Mouse (Mus musculus) heart, postnatal 25 days (tissue): Measurements from ENCODE around the gene Senp8. TPM values are rescaled to one million over a fixed set of nuclear protein-coding genes. Genes with fewer than 3 reads are reported as not detected.
A peak's percentile ranks its signal among the peaks of the same experiment; 100 is the strongest.
"Not testable (repeated sequence)": the region's sequence is repeated elsewhere in the genome, so short reads cannot be mapped to it uniquely, and the experiment has no call there.

Experiments
- DNase-seq: peaks from one replicate; pipeline ENCODE4 v3.0.0; 2022; ENCODE audit warnings: low spot score
- intact Hi-C: fragments of 180-260 bp; cut with DNase I; formaldehyde crosslinking; loops from one replicate; pipeline ENCODE4 v1.15.1; 2025
- total RNA-seq, 2 experiments: library from RNA; stranded (reverse); gene quantifications; 2 replicates each; pipeline ENCODE4 v1.2.3; 2021

The Senp8 gene
- total RNA-seq: 1 to 10 TPM; 7.3 to 8.0 TPM

DNA sequence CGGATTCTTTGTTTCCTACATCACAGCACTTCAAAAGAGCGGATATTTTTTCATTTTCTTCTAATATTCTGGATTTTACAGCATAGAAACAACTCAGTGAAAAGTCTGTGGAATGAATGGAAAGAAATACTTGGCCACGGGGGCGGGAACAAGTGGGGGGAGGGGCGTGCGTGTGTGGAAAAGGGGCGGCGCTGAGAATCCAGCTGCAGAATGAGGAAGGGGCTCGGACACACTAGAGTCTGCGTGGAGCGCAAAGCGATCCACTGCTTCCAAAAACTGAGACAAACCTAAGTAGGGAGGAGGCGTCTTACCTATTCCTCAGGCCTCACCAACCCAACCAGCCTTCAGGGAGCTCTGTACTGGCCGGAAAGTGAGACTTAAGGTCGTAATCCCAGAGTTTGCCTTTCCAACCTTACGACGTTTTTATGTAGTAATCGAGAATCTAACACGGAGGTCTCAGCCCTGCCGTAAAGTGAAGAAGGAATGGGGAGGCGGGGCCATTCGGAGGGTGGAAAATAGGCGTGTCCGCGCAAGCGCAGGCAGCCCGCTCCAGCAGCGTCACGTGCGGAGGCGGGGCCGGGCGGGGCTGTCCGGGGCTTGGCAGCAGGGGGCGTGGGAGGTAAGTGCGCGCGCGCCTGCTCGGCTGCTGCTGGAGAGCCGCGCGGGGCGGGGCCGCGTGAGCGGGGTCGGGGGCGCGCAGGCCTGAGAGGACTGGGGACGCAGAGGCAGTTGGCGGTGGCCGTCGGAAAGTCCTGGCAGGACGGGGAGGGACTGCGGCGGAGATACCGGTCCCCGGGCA is at the start of gene Senp8, which contains the start of gene Myo9a:
Gene Senp8 (minus strand): TSS at position 444 of the 799 bp plus-strand sequence.
Gene Myo9a (plus strand): TSS at position 630 of the 799 bp plus-strand sequence.
- intact Hi-C loops: loop anchor here (5.0 kb wide), 1 partner anchor 93 kb away; the partner anchor contains the start of gene Pkm

DNA sequence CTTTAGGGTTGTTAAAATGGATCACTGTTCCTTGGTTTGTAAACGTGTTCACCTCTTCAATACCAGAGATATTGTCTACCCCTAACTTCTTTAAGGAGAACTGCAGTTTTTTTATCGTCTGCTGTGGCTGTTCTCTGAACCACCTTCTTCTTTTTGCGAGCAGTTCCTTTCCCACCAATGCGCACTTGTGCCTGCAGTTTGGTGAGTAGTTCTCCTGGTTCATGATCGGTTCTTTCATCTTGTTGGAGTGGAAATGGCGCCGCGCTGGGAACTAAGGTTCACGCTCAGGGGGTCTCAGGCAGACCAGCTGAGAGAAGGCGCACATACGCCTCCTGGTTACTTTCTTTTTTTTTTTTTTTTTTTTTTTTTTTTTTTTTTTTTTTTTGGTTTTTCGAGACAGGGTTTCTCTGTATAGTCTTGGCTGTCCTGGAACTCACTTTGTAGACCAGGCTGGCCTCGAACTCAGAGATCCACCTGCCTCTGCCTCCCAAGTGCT is 16.5 kb upstream of the Senp8 start:
- DNase-seq, intact Hi-C loops: not testable (repeated sequence)

More for the DNA sequence above, at the start of gene Senp8, which contains the start of gene Myo9a:
- peak; percentile 99 for DNase-seq

DNA sequence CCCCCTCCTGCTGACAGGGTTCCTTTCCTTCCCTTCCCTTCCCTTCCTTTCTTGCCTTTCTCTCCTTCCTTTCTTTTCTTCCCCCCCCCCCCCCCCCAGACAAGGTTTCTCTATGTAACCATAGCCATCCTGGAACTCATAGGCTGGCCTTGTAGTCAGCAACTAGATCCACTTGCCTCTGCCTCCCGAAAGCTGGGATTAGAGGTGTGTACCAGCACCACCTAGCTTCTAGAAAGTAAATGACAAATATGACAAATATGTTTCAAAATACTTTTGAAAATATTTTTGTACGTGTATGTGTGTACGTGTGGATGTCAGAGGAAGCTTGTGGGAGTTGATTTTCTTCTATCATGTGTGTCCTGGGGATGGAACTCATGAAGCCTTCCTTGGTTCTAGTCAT is 10.0 kb upstream of the Senp8 start:
- intact Hi-C loops: loop anchor here (5.0 kb wide), 1 partner anchor 38 kb away; no protein-coding TSS in a partner anchor

DNA sequence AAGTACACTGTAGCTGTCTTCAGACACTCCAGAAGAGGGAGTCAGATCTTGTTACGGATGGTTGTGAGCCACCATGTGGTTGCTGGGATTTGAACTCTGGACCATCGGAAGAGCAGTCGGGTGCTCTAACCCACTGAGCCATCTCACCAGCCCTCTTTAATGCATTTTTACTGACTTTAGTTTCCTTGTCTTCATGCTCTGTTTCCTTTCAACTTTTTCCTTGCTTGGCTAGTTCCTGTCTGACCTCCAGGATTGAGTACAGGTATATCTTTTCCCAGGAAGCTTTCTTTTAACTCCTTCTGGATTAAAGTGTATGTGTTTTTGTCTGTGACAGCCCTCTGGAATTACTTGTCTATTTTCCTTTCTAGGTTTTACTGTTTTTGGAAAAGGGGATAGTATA is 6.5 kb upstream of the Senp8 start:
- intact Hi-C loops, DNase-seq: not testable (repeated sequence)

More for the DNA sequence above, 10.0 kb upstream of the Senp8 start:
- DNase-seq: no peak

DNA sequence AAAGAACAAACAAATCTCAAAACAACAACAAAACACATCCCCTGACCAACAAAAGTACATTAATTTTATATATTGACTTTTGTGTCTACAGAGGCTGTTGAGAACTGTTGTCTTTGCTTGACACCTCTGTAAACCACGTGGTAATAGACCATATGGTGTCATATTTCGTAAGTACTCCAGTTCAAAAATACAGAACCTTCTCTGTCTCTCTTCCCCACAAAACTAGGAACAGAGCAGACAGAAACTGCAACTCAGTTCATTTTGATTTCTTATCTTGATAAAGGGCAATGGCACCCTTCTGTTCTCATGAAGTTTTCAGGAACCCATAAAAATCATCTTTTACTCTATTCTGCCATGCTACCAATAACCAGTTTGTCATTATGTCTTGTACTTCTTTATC is 4.7 kb upstream of the Senp8 start:
- intact Hi-C loops: no loop called here
- no peak for DNase-seq

DNA sequence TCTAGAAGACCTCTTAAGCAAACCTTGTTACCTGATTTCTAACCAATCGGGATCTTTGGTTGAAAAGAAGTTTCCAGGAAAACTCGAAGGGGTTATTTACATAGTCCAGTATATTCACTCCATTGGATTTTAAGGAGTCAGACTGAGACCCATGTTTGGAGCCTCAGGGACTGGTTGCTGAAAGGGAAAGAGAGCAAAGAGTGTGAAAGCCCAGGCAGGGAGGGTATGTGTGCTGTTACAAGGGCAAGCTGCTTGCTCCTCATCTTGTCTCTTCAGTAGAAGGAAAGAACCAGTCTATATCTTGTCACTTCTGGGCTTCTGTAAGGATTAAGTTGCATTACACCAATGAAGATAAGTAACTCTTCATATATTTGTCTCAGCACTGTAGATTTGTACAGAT is 1.5 kb upstream of the Senp8 start:
- DNase-seq: no peak
- intact Hi-C loops: loop anchor here (5.0 kb wide), 1 partner anchor 95 kb away; the partner anchor contains the start of gene Pkm

DNA sequence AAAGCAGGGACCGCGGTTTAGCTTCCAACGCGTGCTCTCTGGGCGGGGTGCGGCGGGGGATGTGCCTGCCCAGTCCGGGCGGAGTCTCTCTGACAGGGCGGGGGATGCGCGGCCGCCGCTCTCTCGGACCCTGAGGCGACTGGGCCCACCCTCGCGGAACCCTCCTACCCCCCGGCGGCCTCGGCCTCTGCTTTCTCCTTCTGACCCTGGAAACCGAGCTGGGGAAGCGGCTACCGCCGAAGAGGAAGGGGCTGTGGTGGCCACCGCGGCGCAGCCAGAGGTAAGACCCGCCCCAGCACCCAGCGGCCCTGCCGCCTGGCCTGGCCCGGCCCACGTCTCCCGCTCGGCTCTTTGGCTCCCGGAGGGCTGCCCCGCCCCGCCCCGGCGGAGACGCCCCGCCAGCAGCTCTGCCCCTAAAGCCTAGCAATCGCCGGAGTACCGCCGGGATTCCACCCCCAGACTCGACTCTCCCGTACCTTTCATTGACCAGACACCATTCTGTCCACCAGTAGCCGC is 614 bp upstream of the Senp8 start:
- intact Hi-C loops: loop anchor here (5.0 kb wide), 1 partner anchor 94 kb away; the partner anchor contains the start of gene Pkm
- peak; percentile 87 for DNase-seq

DNA sequence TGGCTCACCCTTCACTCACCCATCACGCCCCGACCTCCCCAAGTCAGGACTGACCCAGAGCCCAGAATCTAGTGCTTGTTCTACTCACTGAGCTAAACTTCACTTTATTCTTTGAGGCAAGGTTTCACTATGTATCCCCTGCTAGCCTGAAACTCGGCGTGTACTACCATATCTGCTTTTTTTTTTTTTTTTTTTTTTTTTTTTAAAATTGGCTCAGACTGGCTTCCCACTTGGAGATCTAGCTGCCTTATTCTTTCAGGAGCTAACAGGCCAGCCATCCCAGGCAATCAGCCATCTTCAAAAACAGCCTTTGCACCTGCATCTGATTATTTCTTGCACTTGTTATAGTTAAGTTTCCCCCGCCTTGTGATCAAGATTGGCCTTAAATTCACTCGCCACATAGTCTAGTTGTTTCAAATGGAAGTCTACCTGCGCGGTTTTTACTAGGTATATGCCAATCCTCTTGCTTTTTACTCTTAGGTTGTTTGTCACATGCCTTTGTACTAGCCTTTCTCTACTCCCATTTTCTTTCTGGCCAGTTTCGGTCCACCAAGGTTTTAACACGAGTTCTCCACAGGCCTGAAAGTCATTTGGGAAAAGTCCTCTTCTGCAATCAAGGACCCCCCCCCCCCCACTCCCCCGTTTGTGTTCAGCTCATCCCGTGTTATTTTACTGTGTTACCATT is 787 bp downstream of the Senp8 start:
- no peak for DNase-seq
- intact Hi-C loops: loop anchor here (5.0 kb wide), 1 partner anchor 92 kb away; the partner anchor contains the start of gene Pkm

DNA sequence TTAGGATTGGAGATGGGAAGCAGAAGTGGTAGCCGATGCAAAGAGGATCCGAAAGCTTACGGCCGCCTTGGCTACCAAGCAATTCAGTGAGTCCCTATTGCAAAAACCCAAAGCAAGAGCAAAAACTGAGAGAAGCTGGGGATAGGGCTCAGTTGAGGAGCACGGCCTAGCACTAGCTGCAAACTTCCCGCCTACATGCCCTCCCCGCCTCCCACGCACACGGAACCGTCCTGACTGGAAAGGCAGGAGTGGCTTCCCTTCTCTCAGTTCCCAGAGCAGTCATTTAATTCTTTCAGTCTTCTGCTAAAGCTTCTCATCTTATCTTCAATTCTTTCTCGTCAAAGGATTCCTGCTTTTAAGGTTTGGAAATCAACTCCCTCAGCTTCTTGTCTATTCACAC is 1.5 kb downstream of the Senp8 start:
- intact Hi-C loops: no loop called here
- no peak for DNase-seq

DNA sequence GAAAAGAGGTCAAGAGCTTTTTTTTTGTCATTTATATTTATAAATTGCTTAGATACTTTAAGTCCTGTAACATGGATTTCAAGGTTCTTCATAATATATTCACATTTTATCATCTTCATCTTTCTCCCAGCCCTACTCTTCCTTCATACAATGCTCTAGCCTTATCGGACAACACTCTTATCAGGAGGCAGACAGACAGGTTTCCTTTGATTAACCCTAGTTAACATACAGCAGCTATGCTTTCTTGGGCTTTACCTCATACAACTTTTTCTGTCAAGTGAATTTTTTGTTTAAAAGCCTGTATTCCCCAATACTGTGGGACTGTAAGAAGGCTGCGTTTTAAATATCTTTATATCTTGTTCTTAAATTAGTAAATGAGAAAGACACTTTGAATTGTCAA is 2.1 kb downstream of the Senp8 start:
- intact Hi-C loops: no loop called here
- DNase-seq: no peak

DNA sequence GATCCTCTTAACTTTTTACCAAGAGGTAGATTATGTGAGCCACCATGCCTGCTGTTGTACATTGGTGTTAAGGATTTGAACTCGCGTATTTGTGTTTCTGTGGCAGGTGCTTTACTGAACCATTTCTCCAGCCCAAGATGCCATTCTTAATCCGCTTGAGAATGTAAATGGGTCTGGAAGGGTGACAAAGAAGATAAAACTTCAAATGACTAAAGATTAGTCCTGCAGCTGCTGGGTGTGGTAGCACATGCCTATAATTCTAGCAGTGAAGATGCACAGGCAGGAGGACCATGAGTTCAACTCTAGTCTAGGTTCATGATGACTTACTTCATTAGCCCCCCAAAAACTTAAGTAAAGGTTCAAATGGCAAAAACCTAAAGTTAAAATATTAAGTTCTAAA is 6.6 kb downstream of the Senp8 start:
- no peak for DNase-seq
- intact Hi-C loops: no loop called here

DNA sequence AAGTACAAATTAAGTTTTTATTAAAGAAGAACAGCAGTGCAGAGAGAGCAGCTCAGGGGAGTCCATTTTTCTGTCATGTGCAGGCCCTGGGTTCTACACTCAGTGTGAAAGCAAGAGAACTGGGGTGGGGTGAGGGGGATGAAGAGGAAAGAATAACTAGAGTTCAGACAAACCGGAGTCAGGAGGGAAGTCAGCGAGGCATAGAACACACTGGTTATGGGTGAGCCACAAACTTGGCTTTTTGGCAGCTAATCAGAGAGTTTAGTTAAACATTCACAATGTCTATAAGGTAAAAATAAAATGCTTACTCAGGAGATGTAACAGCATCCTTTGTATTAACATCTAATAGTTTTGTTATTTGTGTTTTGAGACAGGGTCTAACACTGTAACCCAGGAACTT is 9.9 kb downstream of the Senp8 start:
- intact Hi-C loops: no loop called here
- DNase-seq: no peak

DNA sequence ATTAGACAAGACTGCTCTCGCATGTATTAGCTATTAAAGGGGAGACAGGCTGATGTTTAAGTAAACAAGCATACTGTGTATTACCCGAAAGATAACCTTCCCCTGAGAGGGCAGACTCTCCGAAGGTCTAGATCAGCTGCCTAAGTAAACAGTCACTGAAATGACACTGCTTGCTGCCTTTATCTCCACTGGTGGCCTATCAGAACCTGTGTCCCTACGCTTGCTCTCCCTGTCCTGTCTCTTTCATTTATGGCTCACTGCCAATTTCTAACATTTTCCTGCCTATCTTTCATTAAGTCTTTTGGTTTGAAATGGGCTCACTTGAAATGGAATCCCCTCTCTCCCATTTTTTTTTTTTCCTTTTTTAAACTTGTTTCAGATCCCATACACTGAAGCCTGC is 15.1 kb downstream of the Senp8 start:
- no peak for DNase-seq
- intact Hi-C loops: no loop called here

DNA sequence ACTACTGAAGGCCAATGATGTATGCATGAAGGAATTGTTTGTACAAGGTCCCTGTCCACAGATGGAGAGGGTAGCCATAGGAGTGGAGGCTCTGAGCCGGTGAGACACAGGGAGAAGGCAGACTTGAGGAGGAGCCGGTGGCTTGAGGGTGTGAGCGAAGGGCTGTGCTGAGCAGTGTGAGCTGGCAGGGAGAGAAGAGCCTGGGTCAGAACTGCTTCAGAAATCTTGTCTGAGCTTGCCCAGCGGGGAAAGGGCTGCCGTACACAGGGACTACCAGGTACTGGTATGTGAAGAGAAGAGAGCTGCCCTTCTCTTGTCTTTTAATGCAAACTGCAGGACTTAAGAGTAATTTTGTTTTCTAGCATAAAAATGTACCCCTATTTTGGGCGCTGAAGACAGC is 17.4 kb downstream of the Senp8 start:
- no peak for DNase-seq
- intact Hi-C loops: no loop called here

DNA sequence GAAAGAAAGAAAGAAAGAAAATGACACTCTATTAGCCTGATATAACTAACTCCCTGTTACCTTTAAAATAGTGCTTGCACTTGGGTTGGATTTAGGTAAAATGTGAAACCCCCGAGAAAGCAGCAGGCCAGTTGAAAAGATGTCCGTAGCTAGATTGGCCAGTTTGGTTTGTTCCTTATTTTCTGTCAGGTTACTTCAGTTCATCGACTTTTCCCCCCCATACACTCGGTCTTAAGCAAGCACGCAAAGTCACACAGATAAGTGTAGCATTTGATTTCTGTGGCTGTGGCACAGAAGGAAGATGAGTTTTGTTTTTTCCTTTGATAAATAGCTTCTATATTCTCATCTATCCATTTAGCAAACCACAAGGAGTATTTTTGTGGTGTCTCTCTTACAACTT is 19.4 kb downstream of the Senp8 start:
- no peak for DNase-seq
- intact Hi-C loops: no loop called here

DNA sequence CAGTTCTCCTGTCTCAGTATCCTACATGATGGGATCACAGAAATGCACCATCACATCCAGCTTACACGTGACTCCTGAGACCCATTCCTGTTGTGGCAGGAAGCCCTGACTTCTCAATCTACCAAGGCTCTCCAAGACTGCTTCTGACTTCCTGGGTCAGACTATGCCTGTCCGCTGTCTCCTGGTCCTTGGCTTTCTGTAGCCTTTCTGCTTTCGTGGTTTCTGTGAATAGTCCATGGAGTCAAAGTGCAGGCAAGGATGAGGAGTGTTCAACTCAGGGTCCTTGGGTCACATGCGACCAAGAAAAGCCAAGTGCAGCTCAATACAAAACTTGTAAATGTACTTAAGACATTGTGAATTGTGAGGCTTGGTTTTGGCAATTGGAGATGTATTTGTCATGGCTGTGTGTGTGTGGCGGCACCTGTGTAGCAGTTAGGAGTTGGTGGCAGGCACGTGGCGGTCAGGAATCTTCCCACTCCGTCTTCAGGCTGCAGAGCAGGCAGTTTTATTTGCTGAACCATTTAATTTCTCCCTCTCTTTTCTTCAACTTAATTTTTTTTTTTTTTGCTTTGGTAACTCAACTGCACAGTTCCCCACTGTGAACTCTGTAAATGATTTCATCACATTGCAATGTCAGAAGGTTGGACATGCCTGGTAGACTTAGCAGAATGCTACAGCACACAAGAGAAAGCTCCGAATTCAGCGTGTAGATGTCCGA is 22.8 kb downstream of the Senp8 start:
- DNase-seq: no peak
- intact Hi-C loops: loop anchor here (10.0 kb wide), 1 partner anchor 137 kb away; no protein-coding TSS in a partner anchor

DNA sequence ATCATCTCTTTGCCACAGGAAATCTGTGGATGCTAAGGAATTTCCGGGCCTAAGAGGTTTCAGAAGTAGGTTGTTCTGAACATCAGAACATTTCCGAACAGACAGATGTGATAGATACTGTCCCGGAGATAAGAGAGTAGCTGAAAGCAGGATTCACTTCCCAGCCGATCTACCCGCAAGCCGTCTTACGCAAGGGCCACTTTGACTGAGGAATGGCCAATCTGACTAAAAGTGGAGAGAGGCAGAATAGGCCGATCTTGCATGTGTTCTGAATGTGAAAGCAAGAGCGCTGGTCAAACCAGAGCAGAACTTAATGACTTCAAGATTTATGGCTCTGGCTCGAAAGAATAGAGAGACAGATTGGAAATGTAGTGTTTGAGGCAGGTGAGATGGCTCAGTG is 25.0 kb downstream of the Senp8 start:
- intact Hi-C loops: loop anchor here (10.0 kb wide), 1 partner anchor 139 kb away; no protein-coding TSS in a partner anchor

DNA sequence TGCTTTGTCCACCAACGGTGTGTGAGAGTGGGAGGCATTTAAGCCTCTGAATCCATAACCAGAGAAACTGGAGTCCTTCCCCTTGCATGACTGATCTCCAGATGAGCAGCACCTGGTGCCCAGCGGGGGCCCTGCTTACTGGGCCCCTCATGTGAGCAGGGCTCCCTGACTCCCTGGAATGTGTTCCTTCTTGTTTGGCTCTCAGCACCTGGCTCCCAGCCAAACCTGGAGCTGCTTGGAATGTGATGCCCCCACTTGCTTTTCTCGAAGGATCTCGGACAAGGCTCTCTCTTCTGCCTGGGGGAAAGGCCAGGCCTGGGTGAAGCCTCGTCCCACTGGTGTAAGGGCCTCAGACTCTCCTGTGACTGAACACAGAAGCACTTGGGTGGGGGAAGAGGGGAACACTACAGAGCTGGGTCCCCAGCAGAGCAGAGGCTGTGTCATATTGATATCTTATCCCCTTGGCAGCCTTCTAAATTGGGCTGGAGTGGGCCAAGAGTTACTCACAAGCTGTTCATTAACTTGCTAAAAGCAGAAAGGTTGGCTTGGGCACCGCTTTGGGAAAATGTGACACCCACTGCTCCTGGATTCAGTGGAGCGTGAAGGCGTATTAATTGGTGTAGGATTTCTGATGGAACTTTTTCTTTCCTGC is 26.6 kb downstream of the Senp8 start:
- intact Hi-C loops: loop anchor here (5.0 to 10.0 kb wide), 4 partner anchors 38 to 248 kb away; no protein-coding TSS in a partner anchor
- DNase-seq: peak; percentile 7

More for the DNA sequence above, 25.0 kb downstream of the Senp8 start:
- no peak for DNase-seq

DNA sequence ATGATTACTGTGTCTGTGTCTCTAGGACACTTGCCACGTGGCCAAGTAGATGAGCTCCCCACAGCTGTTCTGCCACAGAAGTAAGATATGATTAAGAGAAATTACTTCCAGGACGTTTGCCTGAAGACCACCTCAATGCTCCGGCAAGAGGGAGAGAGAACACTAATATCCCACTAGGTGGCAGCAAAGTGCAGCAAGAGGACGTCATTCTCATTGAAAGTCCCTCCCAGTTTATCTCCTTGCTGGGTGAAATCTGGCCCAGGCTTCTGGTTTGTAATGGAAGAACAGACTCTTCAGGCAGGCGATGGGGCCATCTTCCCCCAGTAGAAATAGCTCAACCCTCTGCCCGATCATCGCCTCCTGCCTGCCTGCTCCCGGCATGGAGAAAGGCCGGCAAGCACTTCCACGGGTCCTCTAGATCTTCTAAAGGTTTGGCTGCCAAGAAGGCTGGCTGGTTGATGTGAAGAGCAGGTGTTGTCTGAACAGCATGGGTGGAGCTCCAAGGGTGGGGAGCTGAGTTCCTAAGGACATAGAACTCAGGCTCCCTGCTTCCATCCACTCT is 27.3 kb downstream of the Senp8 start:
- DNase-seq: peak; percentile 42
- intact Hi-C loops: loop anchor here (5.0 to 10.0 kb wide), 4 partner anchors 39 to 249 kb away; no protein-coding TSS in a partner anchor
